Mouse (Mus musculus): ENCODE measurements around the gene Mgam. TPM values are rescaled to one million over a fixed set of nuclear protein-coding genes. Genes with fewer than 3 reads are reported as not detected.
"Not testable (repeated sequence)": the region's sequence is repeated elsewhere in the genome, so short reads cannot be mapped to it uniquely, and the experiment has no call there.

The Mgam gene
- polyA plus RNA-seq, 1 experiment from 2014 or later: 0.51 TPM

DNA sequence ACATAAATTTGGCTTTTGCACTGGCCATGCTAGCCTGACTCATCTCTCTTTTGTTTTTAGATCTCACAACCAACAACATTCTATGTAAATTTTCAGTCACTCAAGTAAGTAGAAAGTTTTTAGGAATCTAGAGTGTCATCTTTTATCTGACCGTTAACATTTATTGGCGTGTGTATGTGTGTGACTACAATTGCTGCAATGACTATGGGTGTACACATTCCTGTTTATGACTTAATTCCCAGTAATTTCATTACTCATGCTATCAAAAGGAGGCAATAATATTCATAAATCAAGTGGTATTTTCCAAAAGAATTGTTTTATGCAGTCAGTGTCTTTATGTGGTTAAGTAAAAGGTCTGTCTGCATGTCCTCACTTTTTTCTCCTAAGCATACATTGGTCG lies 110.9 kb downstream of the Mgam start:
- no peak overlapping the region for H3K4me2 ChIP-seq
- no peak for ATAC-seq (ENCODE audit: low read depth)
- no peak overlapping the region for H3K4me3 ChIP-seq (replicated peaks)
- H3K27me3 ChIP-seq: no peaks in the 10 kb centered on the region
- no peaks in the 10 kb centered on the region for H3K4me1 ChIP-seq (replicated peaks)
- no peaks in the 10 kb centered on the region for H3K36me3 ChIP-seq
- no peak for DNase-seq
- no peak overlapping the region for H3K27ac ChIP-seq
- WGBS (ENCODE audit: insufficient replicate concordance): 73% methylated on average over 3 of the region's 3 CpGs
- no peak overlapping the region for H3K9ac ChIP-seq
- H3K9me3 ChIP-seq (replicated peaks): no peaks in the 10 kb centered on the region

DNA sequence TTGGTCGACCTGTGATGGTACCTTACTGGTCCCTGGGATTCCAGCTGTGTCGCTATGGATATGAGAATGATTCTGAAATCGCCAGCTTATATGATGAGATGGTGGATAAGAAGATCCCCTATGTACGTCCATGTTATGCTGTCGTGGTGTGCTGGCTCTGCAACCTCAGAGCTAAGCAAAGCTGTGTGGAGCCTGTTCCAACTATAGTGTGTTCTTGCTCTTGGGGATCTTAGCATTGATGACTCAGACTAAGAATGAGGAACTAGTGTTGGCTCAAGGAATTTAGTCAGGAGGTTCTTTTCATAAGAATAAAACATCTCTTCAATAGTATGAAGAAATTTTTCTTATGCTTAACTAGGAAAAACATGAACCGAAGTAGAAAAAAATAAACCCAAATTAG lies 120.4 kb downstream of the Mgam start:
- ATAC-seq (ENCODE audit: low read depth); H3K36me3 ChIP-seq; H3K9ac ChIP-seq; H3K27ac ChIP-seq; H3K4me2 ChIP-seq; H3K27me3 ChIP-seq; H3K4me1 ChIP-seq (replicated peaks); H3K4me3 ChIP-seq (replicated peaks); DNase-seq; H3K9me3 ChIP-seq (replicated peaks): not testable (repeated sequence)
- 57% methylated on average over 6 of the region's 6 CpGs for WGBS (ENCODE audit: insufficient replicate concordance)

DNA sequence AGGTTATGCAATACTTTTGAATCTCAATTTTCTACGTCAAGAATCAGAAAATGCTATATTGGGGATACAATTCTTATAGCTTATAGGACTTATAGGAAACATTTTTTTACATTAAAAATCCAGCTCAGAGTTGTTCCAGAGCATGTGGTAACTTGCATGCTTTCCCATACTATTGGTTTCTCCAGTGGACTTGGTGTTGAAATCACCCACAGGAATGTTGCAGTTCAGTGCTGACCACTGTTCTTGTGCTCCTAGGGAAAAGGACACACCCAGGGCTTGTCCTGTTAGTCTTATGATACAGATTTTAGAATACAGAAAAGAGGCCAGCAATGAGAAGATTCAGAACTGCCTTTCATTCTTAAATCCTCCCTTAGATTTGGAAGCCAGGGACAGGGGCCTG lies 127.3 kb downstream of the Mgam start:
- Histone ChIP-seq H3K27me3 (no peaks in the 10 kb centered on the region), H3K36me3 (no peaks in the 10 kb centered on the region), H3K4me1 (replicated peaks) (no peaks in the 10 kb centered on the region), H3K27ac (no peak overlapping the region), H3K4me2 (no peak overlapping the region), H3K4me3 (replicated peaks) (no peak overlapping the region), H3K9ac (no peak overlapping the region), H3K9me3 (replicated peaks) (no peaks in the 10 kb centered on the region)
- no peak for ATAC-seq (ENCODE audit: low read depth)
- DNase-seq: no peak
- WGBS (ENCODE audit: insufficient replicate concordance): 56% methylated on average over 1 of the region's 1 CpGs

DNA sequence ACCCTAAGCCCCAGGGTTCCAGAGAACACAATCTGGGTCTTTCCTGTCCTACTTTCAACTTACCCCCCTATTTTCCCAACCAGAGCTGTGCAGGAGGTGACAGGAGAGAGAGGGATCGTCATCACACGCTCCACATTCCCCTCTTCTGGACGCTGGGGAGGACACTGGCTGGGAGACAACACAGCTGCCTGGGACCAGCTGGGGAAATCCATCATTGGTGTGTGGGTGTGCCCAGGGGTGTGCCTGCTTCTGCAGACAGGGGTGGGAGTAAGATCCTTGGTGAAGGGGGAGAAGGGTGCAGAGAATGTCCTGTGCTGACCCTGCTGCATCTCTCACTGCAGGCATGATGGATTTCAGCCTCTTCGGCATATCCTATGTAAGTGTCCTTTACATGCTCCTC lies 128.7 kb downstream of the Mgam start:
- ATAC-seq (ENCODE audit: low read depth); H3K9ac ChIP-seq; H3K36me3 ChIP-seq; H3K27me3 ChIP-seq; H3K4me3 ChIP-seq (replicated peaks); H3K4me1 ChIP-seq (replicated peaks); DNase-seq; H3K9me3 ChIP-seq (replicated peaks); H3K27ac ChIP-seq; H3K4me2 ChIP-seq: not testable (repeated sequence)
- 39% methylated on average over 3 of the region's 4 CpGs for WGBS (ENCODE audit: insufficient replicate concordance)

DNA sequence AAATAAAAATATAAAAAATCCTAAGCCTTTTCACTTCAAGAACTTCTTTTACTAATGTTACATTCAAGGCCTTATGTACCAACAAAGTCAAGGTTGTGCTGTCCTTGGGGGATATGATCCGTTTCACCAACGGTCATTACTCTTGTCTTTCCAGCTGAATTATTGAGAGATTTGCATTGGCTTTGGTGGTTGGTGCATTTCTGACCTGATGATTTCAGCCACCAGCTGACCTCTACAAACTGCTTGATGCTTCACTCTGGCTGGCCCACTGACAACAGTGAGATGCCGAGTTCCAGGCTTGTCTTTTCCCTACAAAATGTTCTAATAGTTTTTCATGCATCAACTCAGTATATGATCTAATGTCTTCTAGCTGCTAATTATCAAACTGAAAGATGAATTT lies 146.0 kb downstream of the Mgam start:
- Histone ChIP-seq H3K9me3 (replicated peaks) (no peaks in the 10 kb centered on the region), H3K36me3 (no peaks in the 10 kb centered on the region), H3K4me3 (replicated peaks) (no peak overlapping the region), H3K27ac (no peak overlapping the region), H3K27me3 (no peaks in the 10 kb centered on the region), H3K4me2 (no peak overlapping the region), H3K9ac (no peak overlapping the region), H3K4me1 (replicated peaks) (no peaks in the 10 kb centered on the region)
- 67% methylated on average over 3 of the region's 3 CpGs for WGBS (ENCODE audit: insufficient replicate concordance)
- no peak for ATAC-seq (ENCODE audit: low read depth)
- no peak for DNase-seq

DNA sequence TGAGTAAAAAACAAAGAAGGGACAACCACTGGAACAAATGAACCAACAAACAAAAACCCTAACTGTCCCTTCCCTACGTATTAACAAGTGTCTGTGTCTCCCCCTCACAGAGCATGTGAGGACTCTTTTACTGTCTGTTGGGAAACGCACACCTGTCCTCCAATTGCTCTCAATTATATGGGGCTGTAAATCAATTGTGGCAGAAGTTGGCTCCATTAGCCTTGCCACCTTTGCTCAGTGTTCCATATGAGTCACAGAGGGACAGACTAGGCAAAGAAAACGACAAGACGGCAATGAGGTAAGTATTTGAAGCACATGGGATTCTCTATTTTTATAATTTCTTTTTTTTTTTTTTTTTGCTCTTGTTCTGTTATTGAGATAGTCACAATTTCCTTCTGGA lies 149.8 kb downstream of the Mgam start:
- H3K4me2 ChIP-seq: no peak overlapping the region
- H3K27me3 ChIP-seq: no peaks in the 10 kb centered on the region
- DNase-seq: no peak
- H3K27ac ChIP-seq: no peak overlapping the region
- no peaks in the 10 kb centered on the region for H3K36me3 ChIP-seq
- H3K9me3 ChIP-seq (replicated peaks): no peaks in the 10 kb centered on the region
- WGBS (ENCODE audit: insufficient replicate concordance): 59% methylated on average over 4 of the region's 4 CpGs
- H3K4me1 ChIP-seq (replicated peaks): no peaks in the 10 kb centered on the region
- H3K9ac ChIP-seq: no peak overlapping the region
- no peak overlapping the region for H3K4me3 ChIP-seq (replicated peaks)
- no peak for ATAC-seq (ENCODE audit: low read depth)

DNA sequence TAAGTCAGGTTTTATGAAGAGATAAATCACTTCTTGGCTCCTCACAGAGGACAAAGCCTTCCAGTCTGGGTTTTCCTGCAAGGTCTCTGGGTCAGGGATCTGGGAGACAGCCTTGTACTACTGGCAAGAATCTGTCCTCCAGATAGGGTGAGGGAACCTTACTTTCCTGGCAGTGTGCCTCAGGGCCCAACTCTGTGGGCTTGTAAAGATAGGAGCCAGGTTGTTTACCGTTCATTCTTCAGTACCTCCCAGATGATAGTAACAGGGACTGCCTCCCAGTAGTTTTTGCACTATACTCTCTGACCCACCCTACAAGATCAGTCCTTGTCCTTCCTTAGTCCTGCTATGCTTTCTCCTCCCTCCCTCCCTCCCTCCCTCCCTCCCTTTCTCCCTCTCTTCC lies 155.0 kb downstream of the Mgam start:
- WGBS (ENCODE audit: insufficient replicate concordance): 59% methylated on average over 1 of the region's 1 CpGs
- no peak overlapping the region for H3K4me3 ChIP-seq (replicated peaks)
- no peak overlapping the region for H3K4me2 ChIP-seq
- no peaks in the 10 kb centered on the region for H3K27me3 ChIP-seq
- no peaks in the 10 kb centered on the region for H3K4me1 ChIP-seq (replicated peaks)
- no peak overlapping the region for H3K27ac ChIP-seq
- no peak for DNase-seq
- H3K9me3 ChIP-seq (replicated peaks): no peaks in the 10 kb centered on the region
- no peaks in the 10 kb centered on the region for H3K36me3 ChIP-seq
- no peak for ATAC-seq (ENCODE audit: low read depth)
- H3K9ac ChIP-seq: no peak overlapping the region

DNA sequence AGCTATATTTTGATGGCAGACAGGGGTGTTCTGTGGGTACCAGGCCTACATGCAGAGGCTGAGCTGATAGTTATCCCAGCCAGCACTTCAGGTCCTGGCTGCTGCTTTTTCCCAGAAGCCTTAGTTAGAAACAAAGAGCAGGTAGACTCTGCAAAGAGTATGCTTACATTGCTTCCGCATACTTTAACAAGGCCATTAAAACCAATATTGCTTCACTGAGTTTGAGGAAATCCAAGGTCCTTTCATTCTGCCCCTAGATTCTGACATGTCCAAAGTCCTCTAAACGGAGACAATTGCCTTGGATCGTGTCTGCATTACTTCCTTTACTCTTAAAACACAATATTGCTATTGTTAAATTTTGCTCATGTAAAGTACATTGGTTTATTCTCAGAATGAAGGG lies 155.7 kb downstream of the Mgam start:
- Histone ChIP-seq H3K27ac (no peak overlapping the region), H3K4me1 (replicated peaks) (no peaks in the 10 kb centered on the region), H3K4me2 (no peak overlapping the region), H3K36me3 (no peaks in the 10 kb centered on the region), H3K4me3 (replicated peaks) (no peak overlapping the region), H3K9me3 (replicated peaks) (no peaks in the 10 kb centered on the region), H3K9ac (no peak overlapping the region), H3K27me3 (no peaks in the 10 kb centered on the region)
- 65% methylated on average over 3 of the region's 3 CpGs for WGBS (ENCODE audit: insufficient replicate concordance)
- ATAC-seq (ENCODE audit: low read depth): no peak
- no peak for DNase-seq

DNA sequence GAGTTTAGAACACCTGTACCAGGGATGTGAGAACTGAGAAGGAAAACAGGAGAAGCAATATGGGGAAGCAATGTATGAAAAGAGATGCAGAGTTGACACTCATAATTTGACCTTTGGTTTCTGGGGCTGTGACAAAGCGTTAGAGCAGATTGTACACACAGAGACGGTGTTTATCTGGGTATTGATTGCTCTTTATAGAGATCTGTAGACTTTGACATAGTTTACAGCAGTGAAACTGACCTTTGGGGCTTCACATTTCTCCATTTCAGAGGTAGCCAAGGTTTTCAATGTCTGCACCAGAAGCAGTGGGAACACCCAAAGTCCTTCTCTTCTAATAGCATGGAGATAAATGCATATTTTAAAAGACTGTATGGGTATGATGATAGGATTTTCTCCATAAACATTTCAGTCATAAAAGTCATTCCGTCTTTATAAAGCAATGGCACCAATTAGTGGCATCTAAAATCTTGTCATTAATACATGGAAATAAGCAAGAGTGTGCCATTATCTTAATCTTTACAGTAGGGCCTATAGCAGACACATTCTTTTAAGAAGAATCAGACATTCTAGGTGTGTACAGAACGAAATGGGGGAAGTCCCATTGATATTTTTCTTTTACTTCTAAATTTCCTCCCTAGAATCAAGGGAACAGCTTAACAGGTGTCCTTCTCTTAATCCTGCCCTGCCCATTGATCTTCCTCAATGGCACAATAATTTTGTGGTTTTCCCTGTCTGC lies 166.6 kb downstream of the Mgam start:
- Histone ChIP-seq H3K4me2 (no peak overlapping the region), H3K36me3 (no peaks in the 10 kb centered on the region), H3K4me1 (replicated peaks) (no peaks in the 10 kb centered on the region), H3K9ac (no peak overlapping the region), H3K27me3 (no peaks in the 10 kb centered on the region), H3K9me3 (replicated peaks) (no peaks in the 10 kb centered on the region), H3K4me3 (replicated peaks) (no peak overlapping the region), H3K27ac (no peak overlapping the region)
- 43% methylated on average over 4 of the region's 4 CpGs for WGBS (ENCODE audit: insufficient replicate concordance)
- no peak for DNase-seq
- ATAC-seq (ENCODE audit: low read depth): no peak

DNA sequence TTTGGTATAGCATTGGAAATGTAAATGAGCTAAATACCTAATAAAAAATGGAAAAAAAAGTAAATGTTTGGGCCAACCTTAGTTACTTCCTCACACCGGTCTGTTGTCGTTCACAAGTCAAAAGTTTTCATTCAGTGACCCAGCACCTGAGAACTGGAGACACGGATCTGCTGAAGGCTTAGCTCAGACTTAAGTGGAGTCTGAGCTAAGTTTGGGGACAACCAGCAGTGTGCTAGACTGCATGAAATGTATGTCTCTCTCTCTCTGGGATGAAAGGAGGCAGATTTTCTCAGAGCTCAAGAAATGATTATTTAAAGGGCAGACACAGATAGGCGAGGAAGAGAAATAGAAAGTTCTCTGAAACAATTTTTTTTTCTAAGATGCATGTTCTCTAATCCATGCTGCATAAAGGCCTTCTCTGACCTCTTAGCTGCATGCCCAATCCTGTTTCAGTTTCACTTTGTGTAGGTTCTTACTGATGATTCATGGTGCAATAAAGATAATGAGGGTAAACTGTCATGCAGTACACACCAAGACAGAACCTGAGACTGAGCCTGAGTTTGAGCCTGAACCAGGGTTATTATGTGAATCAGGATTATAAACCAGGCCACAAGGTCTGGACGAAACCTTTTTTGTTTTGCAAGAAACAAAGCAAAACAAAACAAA lies 189.7 kb downstream of the Mgam start:
- Histone ChIP-seq H3K36me3 (no peaks in the 10 kb centered on the region), H3K27me3 (no peaks in the 10 kb centered on the region), H3K4me2 (no peak overlapping the region), H3K4me1 (replicated peaks) (no peaks in the 10 kb centered on the region), H3K27ac (no peak overlapping the region), H3K9ac (no peak overlapping the region), H3K4me3 (replicated peaks) (no peak overlapping the region), H3K9me3 (replicated peaks) (no peaks in the 10 kb centered on the region)
- ATAC-seq (ENCODE audit: low read depth) (no peak), DNase-seq (no peak)
- 70% methylated on average over 5 of the region's 5 CpGs for WGBS (ENCODE audit: insufficient replicate concordance)

All from liver, embryonic 13.5 days (tissue).